Mouse (Mus musculus) erythroblast, adult 5-6 weeks (primary cell): ENCODE results near the gene Cdc45. TPM values are rescaled to one million over a fixed set of nuclear protein-coding genes. Genes with fewer than 3 reads are reported as not detected.

ENCODE experiments used
- ATAC-seq: replicated peaks from 2 replicates; pipeline ENCODE4 v1.8.0; 2016; ENCODE audit warnings: moderate number of reproducible peaks, mild to moderate bottlenecking, moderate TSS enrichment, inconsistent platforms; ENCODE audit not compliant: poor library complexity, low FRiP score, severe bottlenecking
- total RNA-seq, 2 experiments: library from RNA; stranded (forward) in 1 of 2; stranded (reverse) in 1 of 2; fragments of 150-400 nt in 1 of 2; fragments of 200-764, 138-1000 nt in 1 of 2; gene quantifications; 2 replicates each; pipeline versions ENCODE4 v1.2.3 to v1.2.4; 2015 to 2017; ENCODE audit warnings: low replicate concordance in 2 of 2

The Cdc45 gene
- total RNA-seq, 2 experiments from 2014 or later = 21.7 to 28.5 TPM

DNA sequence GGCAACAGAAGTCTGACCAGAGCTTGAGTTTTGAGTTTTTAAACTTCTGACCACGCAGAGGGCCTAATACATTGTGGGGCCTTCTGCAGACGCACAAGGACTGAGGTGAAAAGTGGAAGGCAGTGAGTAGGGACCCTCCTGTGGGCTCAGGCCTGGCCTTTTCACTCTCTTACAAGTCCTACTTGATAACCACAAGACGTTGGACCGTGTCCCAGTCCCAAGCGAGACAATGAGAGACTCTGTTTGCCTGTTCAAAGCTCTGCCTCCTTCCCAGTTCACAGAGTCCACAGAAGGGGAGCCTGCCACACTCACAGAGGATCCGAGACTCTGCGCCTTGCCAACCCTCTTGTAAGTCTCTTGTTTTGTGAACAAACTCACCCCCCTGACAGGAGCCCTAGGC, 15.1 kb downstream of the Cdc45 start:
- no peak for ATAC-seq

DNA sequence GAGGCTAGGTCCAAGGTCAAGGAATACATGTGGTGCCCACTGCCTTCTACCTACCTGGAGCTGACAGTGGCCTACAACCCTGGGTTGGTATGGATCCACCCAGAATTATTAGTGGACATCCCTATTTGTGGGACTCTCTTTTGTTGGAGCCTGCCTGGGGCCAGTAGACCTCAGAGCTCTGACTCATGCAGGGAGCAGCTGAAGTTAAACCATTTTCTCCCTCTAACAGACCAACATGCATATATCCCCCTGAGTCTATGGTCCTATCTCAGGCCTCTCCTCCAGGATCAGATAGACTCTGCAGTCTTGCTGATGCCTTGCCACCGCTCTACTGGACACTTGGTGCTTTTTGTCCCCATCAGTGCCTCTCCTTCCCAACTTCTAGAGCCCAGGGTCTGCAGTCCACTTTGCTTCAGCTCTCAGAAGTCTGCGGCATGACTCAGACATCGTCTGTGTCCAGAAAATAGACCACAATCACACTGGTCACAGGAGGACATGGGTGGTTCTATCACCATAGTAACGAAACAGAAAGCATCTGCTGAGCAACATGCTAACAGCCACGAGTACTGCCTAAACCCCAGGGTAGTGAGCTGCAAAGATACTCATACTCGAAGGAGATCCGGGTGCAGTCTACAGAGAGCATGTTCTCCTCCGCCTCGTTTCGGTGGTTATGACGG, 16.4 kb downstream of the Cdc45 start:
- ATAC-seq = no peak

DNA sequence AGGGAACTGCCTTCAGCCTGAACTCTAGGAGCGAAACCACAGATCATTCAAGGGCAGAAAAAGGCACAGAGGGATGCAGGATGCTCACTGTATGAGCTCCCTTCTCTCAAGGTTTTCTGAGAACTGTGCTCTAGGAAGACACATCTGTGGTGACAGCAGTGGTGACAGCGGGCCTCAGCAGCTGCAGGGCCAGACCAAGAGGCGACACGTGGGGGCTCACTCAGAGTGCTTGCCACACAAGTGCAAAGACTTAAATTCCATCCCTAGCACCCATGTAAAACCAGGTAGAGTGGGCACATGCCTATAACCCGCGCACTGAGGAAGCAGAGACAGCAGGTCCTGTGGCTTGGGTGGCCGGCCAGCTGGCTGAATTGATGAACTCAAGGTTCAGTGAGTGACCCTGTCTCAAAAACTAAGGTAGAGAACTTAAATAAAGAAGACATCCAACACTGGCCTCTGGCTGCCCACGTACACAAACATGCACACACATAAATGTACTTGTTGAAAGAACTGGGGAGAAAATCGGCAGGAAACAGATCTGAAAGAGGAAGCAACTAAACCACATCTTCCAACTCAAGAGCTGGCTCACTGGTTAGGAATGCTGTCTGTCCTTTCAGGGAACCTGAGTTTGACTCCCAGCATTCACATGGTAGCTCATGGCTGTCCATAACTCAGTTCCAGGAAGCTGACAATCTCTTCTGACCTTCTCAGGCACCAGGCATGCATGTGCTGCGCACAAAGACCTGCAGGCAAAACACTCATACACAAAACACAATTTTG, 23.0 kb downstream of the Cdc45 start:
- ATAC-seq = no peak

DNA sequence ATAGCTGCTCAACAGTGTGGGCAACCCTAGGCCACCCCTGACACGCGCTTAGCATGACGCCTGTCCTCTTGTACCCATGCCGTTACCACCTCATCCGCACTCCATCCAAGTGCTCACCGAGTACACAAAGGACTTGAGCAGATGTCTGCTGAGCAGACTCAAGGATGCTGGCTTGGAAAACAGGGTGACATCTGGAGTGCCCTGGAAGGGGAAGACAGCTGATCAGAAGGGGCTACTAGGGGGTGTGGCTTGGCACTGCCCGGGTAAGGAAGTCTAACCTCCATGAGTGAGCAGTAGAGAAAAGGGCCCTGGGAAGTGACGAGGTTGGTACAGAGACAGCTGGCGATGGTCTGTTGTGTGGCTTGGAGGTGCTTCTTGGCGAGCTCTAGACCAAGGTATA, 25.1 kb downstream of the Cdc45 start:
- ATAC-seq = no peak

DNA sequence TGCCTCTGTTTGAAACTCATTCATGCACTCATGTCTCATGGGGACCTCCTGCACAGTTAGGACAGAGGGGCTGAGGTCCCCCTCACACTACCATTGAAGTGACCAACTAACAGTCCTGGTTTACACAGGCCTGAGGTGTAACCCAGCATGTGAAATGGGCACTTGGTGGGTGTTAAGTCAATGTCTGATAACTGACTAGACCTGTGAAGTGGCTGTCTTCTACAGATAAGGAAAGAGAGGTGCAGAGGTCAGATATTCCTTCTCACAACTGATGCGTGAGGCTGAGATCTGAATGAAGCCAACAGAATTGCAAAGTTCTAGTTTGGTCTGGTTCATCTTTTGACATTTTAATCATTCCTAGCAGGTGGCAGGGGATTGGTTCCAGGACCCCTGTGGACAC, 26.3 kb downstream of the Cdc45 start:
- peak; percentile 77 for ATAC-seq

DNA sequence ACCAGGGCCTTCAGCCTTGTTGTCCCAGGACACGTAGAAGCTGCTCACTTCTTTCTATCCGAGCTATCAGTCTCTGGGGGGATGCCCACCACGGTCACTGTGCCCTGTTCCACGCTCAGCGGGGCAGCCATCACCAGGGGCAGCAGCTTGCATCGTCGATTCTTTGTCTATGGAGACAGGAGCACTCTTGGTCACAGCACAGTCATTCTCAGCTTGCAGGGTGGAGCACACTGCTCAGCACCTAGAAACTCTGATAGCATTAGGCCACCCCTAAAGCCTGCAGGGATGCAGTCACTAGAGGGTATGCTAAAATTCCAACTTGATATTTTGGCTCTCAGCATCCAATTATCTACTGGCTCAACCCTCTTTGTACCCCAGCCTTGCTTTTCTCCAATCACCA, 26.8 kb downstream of the Cdc45 start:
- ATAC-seq = 0 out of 2 replicates have a peak, but pooled peaks have one; percentile 10

DNA sequence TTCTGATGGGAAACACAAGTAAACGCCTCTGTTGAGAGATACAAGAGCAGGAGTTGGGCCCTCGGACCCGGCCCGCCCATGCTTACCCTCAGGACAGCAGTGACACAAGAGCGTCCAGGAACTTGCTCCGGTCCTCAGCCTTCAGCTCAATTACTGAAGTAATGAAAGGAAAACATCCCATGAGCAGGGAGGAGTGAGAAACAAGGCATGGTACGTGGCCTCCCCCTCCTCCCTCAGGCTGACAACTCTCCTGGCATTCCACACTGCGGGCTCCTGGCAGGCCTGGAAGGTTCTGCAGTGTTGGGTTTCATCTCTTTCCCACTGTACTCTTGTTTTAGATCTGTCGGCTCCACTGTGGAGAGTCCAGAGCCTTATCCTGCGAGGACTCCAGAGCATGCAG, 30.0 kb downstream of the Cdc45 start:
- no peak for ATAC-seq

DNA sequence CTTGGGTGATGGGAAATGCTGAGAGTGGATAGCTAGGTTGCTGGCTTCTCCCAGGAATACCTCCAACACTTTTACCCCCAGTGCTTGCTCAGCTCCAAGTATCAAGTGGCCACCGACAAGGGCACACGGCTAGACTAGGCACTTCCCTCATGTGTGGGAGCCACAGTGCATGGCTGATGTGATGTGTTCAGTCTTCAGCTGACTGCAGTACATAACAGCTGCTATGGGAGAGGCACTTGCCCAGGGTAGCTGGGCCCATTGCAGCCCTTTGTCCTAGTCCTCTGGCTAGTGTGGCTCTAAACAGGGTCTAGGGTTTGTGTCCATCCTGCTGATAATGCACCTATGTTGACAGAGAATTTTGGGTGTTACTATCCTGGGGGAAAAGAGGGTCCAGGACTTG, 33.3 kb downstream of the Cdc45 start:
- no peak for ATAC-seq

DNA sequence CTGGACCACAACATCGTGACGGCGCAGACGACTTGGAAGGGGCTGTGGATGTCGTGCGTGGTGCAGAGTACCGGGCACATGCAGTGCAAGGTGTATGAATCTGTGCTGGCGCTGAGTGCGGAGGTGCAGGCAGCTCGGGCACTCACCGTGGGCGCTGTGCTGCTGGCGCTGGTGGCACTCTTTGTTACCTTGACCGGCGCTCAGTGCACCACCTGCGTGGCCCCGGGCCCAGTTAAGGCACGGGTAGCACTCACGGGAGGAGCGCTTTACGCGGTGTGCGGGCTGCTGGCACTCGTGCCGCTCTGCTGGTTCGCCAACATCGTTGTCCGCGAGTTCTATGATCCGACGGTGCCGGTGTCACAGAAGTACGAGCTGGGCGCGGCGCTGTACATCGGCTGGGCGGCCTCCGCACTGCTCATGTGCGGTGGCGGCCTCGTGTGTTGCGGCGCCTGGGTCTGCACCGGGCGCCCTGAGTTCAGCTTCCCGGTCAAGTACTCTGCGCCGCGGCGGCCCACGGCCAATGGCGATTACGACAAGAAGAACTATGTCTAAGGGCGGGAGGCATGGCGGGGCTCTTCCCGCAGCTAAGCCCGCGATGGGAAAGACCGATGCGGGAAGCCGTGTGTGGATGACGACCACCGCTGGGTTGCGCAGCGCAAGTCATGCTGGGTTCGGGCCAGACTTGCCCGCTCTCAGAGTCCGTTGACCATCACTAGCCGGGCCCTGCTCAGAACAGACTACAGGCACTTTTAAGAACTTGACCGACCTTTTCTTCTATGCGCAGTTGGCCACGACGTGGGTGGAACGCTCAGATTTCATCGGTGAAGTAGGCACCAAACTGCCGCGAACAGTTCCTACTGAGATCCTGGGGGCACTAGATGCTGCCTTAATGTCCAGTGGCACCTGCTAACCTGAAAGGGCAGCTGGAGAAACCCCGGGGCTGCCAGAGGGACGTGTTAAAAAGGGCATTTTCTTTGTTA, 34.4 kb downstream of the Cdc45 start:
- ATAC-seq = no peak

DNA sequence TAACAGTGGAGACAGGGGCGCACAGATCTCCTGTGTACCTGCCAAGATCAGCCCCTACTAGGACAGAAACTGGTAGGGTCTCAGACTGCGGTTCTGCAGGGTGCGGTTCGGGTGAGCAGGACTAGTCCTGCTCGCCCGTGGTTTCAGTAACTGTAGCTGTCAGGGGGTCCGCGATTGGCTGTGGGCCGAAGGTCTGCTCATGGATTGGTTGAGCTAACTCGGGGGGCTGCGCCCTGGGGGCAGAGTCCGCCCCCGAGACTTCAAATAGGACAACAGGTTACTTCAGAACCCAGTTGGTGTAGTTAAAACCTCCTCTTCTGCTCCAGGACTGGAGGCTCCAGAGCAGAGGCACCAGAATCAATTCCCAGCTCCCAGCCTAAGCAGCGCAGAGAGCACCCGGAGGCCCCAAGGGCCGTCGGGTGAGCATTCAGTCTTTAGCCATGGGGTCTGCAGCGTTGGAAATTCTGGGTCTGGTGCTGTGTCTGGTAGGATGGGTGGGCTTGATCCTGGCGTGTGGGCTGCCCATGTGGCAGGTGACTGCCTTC, 35.2 kb downstream of the Cdc45 start, which contains the start of gene Cldn5:
Gene Cldn5 (plus strand): TSS at position 292 of the 545 bp plus-strand sequence.
- ATAC-seq = no peak

DNA sequence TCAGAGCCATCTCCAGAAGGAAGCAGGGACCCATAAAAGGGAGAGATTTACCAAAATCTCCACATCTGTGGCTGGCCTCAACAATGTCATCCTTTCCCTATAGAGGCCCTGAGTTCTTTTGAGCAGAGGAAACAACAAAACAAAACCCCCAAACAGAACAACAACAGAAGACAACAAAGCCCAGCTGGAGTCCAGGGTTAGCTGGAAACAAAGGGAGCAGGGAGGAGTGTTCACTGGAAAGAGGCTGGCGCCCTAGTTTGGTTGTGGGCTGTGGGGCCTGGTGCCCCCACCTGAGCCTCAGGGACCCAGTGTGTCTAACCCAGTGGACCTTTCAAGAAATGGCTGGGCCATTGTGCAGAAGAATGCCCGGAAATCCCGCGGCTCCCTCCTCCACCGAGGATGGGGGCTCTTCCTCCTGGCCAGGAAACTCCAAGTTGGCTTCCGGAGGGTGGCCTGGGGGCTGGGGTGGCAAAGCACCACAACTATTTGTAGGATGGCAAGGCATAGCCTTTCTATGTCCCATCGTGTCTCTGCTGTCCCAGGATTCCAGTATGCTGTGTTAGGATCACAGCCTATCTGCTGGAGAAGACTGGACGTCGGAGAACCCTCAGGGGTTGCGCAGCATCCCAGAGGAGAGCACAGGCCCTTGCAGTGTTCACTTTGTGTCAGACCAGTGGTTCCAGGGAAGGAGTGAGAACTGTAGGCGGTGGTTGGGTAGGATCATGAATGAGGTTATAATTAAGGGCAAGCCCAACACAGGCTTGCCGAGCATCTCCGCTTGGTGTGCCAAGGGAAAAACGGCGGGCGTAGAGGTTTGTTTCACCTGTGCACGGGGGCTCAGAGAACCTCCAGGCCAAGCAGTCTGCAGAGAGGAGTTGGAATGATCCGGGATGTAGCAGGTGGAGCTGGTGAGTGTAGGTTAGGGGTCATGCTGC, 35.9 kb downstream of the Cdc45 start:
- no peak for ATAC-seq

DNA sequence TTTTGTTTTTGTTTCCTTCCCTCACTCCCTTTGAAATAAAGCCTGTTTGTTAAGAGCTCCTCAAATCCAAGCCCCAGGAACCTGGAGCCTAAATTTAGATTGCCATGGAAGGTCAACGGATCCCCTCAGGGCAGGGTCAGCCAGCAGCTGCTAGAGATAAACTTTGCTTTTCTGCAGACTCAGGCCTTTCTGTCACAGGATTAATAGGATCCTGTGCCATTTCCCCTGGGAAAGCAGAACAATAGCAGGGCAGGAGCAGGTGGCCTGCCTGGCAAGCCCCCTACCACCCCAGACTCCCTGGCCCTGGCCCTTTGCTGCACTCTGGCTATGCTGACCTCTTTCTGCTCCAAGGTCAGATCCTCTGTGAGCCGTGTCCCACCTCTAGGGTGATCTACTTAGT, 37.9 kb downstream of the Cdc45 start:
- ATAC-seq = no peak

DNA sequence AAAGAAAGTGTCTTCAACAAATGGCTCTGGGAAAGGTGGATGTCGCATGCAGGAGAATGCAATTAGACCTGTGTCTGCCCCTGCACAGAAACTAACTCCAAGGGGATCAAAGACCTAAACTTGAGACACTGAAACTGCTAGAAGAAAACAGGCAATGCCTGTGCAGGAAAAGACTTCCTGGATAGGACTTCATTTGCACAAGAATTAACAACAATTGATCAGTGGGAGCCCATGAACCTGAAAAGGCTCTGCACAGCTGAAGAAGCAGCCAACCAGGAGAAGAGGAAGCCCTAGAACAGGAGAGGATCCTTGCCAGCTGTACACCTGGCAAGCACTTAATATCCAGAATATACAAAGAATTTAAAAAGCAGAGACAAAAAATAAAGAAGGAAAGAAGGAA, 42.3 kb downstream of the Cdc45 start:
- no peak for ATAC-seq

DNA sequence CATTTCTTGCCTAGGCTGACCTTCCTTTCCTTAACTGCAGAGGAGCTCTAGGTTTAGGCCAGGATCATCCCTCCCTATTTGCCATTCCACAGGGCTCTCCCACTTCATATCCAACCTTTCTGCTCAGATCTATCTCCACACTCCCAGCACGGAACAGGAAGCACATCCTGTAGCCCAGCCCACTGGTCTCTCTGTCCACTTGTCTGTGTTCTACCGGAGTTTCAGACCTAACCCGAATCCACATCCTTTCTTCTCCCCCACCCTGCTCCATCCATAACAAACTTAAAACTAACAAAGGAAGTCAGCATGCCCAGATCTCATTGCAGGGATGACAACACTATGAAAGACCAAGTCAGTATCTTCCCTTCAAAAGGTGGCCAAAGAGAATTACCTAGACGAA, 45.4 kb downstream of the Cdc45 start:
- ATAC-seq = no peak

DNA sequence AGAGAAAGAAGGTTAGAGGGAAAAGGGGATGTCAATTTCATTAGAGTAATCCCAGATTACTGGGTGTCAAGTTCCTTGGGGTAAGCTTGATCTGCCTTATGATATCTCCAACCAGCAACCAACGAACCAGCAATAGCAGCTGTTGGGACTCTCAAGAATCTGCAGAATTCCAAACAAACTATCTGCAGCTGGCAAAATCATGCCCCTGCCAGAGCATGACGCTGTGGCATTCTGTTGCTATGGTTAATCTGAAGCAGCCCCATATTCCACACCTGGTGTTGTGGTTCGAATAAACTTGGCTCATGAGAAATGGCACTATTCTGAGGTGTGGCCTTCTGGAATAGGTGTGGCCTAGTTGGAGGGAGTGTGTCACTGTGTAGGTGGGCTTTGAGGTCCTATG, 48.8 kb downstream of the Cdc45 start:
- no peak for ATAC-seq

DNA sequence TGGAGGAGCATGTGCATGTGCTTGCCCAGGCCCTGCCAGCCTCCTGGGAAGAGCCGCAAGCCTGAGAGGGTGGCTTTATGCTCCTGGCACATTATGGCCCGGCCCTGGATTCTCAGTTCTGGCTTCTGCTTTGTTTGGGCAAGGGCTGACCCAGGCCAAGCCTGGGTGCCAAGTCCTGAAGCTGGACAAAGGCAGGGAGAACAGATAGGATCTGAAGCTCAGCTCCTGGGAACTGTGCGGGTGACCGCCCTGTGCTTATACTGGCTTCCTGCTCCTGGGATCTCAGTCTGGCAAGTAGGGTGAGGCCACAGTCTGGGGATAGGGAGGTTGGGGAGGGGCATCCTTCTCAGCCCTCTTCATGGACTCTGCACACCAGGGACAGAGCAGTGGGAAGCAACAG, 50.1 kb downstream of the Cdc45 start:
- no peak for ATAC-seq

DNA sequence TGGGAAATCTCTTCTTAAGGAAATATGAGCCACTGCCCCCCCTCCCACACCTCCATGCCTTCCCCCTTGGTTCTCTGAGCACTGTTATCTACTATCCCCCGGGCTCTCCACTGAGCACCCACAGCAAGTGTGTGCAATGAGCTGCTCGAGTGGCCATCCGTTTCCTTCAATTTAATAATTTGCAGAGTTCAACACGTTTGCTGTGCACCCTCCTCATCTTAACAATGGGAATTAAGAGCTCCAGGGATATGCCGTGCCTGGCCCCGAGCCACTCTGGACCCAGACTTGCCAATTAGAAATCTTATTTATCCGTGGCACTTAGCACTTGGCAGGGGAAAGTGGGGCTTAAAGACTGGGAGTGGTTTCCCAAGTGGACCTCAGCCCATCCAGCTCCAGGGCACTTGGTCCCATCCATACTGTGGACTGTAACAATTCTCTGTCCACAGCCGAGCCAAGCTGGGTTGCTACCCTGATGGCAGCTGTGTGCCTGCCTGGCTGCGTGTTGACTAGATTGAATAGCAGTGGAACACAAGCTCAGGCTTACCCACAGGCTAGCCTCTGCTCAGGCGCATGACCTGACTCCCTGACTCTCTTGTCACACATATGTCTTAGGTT, 59.8 kb downstream of the Cdc45 start:
- no peak for ATAC-seq

DNA sequence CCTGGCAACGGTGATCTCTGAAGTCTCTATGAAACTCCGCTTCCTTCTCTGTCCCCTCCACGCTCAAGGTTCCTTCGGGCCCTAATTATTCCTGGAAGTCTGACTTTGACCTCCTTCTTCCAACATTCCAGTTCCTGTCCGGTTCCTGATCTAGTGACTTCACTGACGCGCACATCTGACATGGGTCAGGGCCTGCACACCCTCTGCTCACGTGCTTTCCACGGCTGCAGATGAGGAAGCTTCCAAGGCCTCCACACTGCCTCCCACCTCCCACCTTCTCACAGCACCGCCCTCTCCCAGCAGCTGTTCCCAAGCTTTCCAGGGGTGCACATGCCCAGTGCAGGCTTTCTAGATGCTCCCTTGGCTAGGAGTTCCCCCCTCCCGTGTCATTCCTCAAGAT, 60.7 kb downstream of the Cdc45 start:
- ATAC-seq = no peak
